ENCODE assay signal across 8 mouse cellular contexts in the genomic region with DNA sequence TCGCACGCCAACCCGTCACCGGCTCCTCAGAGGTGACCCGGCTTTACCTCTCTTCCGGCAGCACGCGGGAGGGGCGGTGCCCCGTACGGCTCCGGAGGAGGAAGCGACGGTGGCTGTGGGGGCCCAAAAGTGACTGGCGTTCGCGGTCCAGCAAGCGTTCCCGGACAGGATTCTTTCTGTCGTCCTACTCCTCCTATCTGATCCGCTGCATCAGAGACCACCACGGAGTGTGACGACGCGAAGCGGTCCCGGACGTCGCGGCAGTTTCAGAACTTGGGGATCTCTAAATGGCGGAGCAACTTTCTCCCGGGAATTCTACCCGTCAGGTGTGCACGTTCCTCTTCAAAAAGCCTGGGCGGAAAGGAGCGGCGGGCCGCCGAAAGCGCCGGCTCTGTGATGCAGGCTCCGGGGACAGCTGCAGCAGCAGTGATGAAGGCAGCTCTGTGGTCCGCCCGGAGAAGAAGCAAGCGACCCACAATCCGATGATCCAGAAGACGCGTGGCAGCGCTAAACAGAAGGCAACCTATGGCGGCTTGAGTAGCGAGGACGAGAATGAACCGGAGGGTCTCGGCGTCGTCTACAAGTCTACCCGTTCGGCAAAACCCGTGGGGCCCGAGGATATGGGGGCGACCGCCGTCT. TPM values are rescaled to one million over a fixed set of nuclear protein-coding genes. Genes with fewer than 3 reads are reported as not detected.
DNase-seq lines count a peak whose midpoint lies in the region; ATAC-seq and TF ChIP-seq lines count a peak whose summit lies in the region.

A gene (minus strand): TSS at position 59 of the 639 bp plus-strand sequence.
A gene (plus strand): TSS at position 141 of the 639 bp plus-strand sequence.

- peak within 1 kb of the TSS; percentile 66 for H3K27ac ChIP-seq in forebrain, embryonic 14.5 days (ENCODE audit: low read depth, low read length)
- no peak within 1 kb of the TSS for H3K27ac ChIP-seq in liver, embryonic 16.5 days (ENCODE audit: low read length)
- H3K27ac ChIP-seq in neural tube, embryonic 12.5 days: no peak within 1 kb of the TSS; the same call in 1 of the 2 replicates
- H3K27ac ChIP-seq in stomach, postnatal 0 days (replicated peaks): peak within 1 kb of the TSS; percentile 61; the same call in 1 of the 2 replicates

- H3K9me3 ChIP-seq in forebrain, embryonic 14.5 days (replicated peaks; ENCODE audit: control insufficient read depth, low read length): no peaks in the 10 kb centered on the region
- H3K9me3 ChIP-seq in liver, embryonic 16.5 days (replicated peaks; ENCODE audit: control insufficient read depth, low read length): no peaks in the 10 kb centered on the region
- H3K9me3 ChIP-seq in neural tube, embryonic 12.5 days: no peaks in the 10 kb centered on the region
- H3K9me3 ChIP-seq in stomach, postnatal 0 days (ENCODE audit: control insufficient read depth, low read length): no peaks in the 10 kb centered on the region

- no peak for TF ChIP-seq CTCF in stomach, postnatal 0 days (IDR thresholded peaks at IDR 0.05; ENCODE audit: low read depth)

- H3K27me3 ChIP-seq in forebrain, embryonic 14.5 days (replicated peaks; ENCODE audit: control insufficient read depth, insufficient read depth, low read length): no peaks in the 10 kb centered on the region
- H3K27me3 ChIP-seq in liver, embryonic 16.5 days (ENCODE audit: control insufficient read depth, insufficient read depth, low read depth, low read length): no peaks in the 10 kb centered on the region
- H3K27me3 ChIP-seq in neural tube, embryonic 12.5 days (replicated peaks): no peaks in the 10 kb centered on the region
- H3K27me3 ChIP-seq in stomach, postnatal 0 days (ENCODE audit: control insufficient read depth, insufficient read depth, low read length): no peaks in the 10 kb centered on the region

- peak within 1 kb of the TSS; percentile 46 for H3K4me3 ChIP-seq in forebrain, embryonic 14.5 days (ENCODE audit: low read depth, low read length)
- H3K4me3 ChIP-seq in liver, embryonic 16.5 days (ENCODE audit: low read depth, low read length): peak within 1 kb of the TSS; percentile 72
- H3K4me3 ChIP-seq in neural tube, embryonic 12.5 days: peak within 1 kb of the TSS; percentile 52
- peak within 1 kb of the TSS; percentile 53 for H3K4me3 ChIP-seq in stomach, postnatal 0 days (ENCODE audit: low read depth, low read length)

- ATAC-seq in cerebellum, adult (ENCODE audit: insufficient number of reproducible peaks, low FRiP score, low TSS enrichment): peak; percentile 80
- peak; percentile 93 for ATAC-seq in forebrain, embryonic 14.5 days
- ATAC-seq in liver, embryonic 16.5 days (ENCODE audit: low read depth): peak; percentile 90
- peak; percentile 94 for ATAC-seq in neural tube, embryonic 12.5 days (ENCODE audit: low FRiP score, low read depth)
- ATAC-seq in stomach, postnatal 0 days (ENCODE audit: low FRiP score, low TSS enrichment): peak; percentile 93

- DNase-seq in ES-CJ7 (ENCODE audit: low read depth, low spot score): peak; percentile 71
- peak; percentile 82 for DNase-seq in forebrain, embryonic 14.5 days (ENCODE audit: low spot score)
- DNase-seq in heart, postnatal 14 days: peak; percentile 76 to 81
- DNase-seq in large intestine, adult 2 months (ENCODE audit: low read depth, low spot score): peak; percentile 35
- peak; percentile 85 for DNase-seq in stomach, postnatal 0 days (ENCODE audit: low spot score)

- peak within 1 kb of the TSS; percentile 63 for H3K9ac ChIP-seq in forebrain, embryonic 14.5 days (ENCODE audit: low read length)
- H3K9ac ChIP-seq in liver, embryonic 16.5 days (ENCODE audit: low read depth, low read length): peak within 1 kb of the TSS; percentile 64
- H3K9ac ChIP-seq in neural tube, embryonic 12.5 days: peak within 1 kb of the TSS; percentile 59
- H3K9ac ChIP-seq in stomach, postnatal 0 days (ENCODE audit: low read length): peak within 1 kb of the TSS; percentile 61

- H3K36me3 ChIP-seq in forebrain, embryonic 14.5 days (ENCODE audit: control insufficient read depth, insufficient read depth, low read length): 0 out of 2 replicates have a peak, but pooled peaks cover 2% of the 10 kb centered on the region
- no peaks in the 10 kb centered on the region for H3K36me3 ChIP-seq in liver, embryonic 16.5 days (ENCODE audit: control insufficient read depth, insufficient read depth)
- no peaks in the 10 kb centered on the region for H3K36me3 ChIP-seq in neural tube, embryonic 12.5 days
- no peaks in the 10 kb centered on the region for H3K36me3 ChIP-seq in stomach, postnatal 0 days (ENCODE audit: control insufficient read depth, insufficient read depth, low read length)

- H3K4me2 ChIP-seq in forebrain, embryonic 14.5 days (ENCODE audit: low read length): peak within 1 kb of the TSS; percentile 49
- H3K4me2 ChIP-seq in liver, embryonic 16.5 days (ENCODE audit: low read depth, low read length): peak within 1 kb of the TSS; percentile 76
- peak within 1 kb of the TSS; percentile 60 for H3K4me2 ChIP-seq in neural tube, embryonic 12.5 days (replicated peaks)
- H3K4me2 ChIP-seq in stomach, postnatal 0 days (replicated peaks; ENCODE audit: low read depth): peak within 1 kb of the TSS; percentile 58

- WGBS in forebrain, embryonic 14.5 days: 36% methylated on average over 62 of the region's 63 CpGs
- 18% methylated on average over 63 of the region's 63 CpGs for WGBS in large intestine, adult 2 months
- whole genome bisulfite sequencing in liver, embryonic 16.5 days (ENCODE audit: insufficient replicate concordance): 15% methylated on average over 63 of the region's 63 CpGs
- 19% methylated on average over 63 of the region's 63 CpGs for WGBS in neural tube, embryonic 12.5 days
- WGBS in stomach, postnatal 0 days: 12% methylated on average over 54 of the region's 63 CpGs

- H3K4me1 ChIP-seq in forebrain, embryonic 14.5 days (ENCODE audit: control insufficient read depth, insufficient read depth, low read length): no peaks in the 10 kb centered on the region
- no peaks in the 10 kb centered on the region; the same call in 1 of the 2 replicates for H3K4me1 ChIP-seq in liver, embryonic 16.5 days (ENCODE audit: control insufficient read depth, low read depth, low read length)
- 0 out of 2 replicates have a peak, but pooled peaks cover 2% of the 10 kb centered on the region for H3K4me1 ChIP-seq in neural tube, embryonic 12.5 days
- H3K4me1 ChIP-seq in stomach, postnatal 0 days (replicated peaks; ENCODE audit: control insufficient read depth, insufficient read depth): no peaks in the 10 kb centered on the region

- TF ChIP-seq EP300 in stomach, postnatal 0 days (optimal IDR thresholded peaks at IDR 0.05): no peak

- intact Hi-C loops in heart, postnatal 14 days (cut with DNase I): no loop called here

RNA-seq across cellular contexts. Expression of the first gene that starts in this region (rescaled TPM):
- 485 and 642 TPM in 2 replicates for polyA plus RNA-seq in forebrain, embryonic 14.5 days (2014; fragmentation: Nextera tagmentation; extraction: Ambion mirVana)
- total RNA-seq in heart, postnatal 14 days (2021): 100 to 1,000 TPM; 877 to 921 TPM
- polyA plus RNA-seq in large intestine, adult 2 months (2012; rRNA removed): 253 and 320 TPM in 2 replicates
- polyA plus RNA-seq in liver, embryonic 16.5 days (2015; fragmentation: Nextera tagmentation; extraction: Ambion mirVana): 213 and 241 TPM in 2 replicates
- 456 and 492 TPM in 2 replicates for polyA plus RNA-seq in neural tube, embryonic 12.5 days (2016; fragmentation: Nextera tagmentation; extraction: Ambion mirVana)
- polyA plus RNA-seq in stomach, postnatal 0 days (2015; fragmentation: Nextera tagmentation; extraction: Ambion mirVana): 567 and 585 TPM in 2 replicates

RNA-seq across cellular contexts. Expression of the second gene that starts in this region (rescaled TPM):
- polyA plus RNA-seq in forebrain, embryonic 14.5 days (2014; fragmentation: Nextera tagmentation; extraction: Ambion mirVana): 13.9 and 15.3 TPM in 2 replicates
- total RNA-seq in heart, postnatal 14 days (2021): 1 to 10 TPM; 1.9 to 2.1 TPM
- 2.8 and 3.3 TPM in 2 replicates for polyA plus RNA-seq in large intestine, adult 2 months (2012; rRNA removed)
- 2.2 and 2.4 TPM in 2 replicates for polyA plus RNA-seq in liver, embryonic 16.5 days (2015; fragmentation: Nextera tagmentation; extraction: Ambion mirVana)
- 14.4 and 14.8 TPM in 2 replicates for polyA plus RNA-seq in neural tube, embryonic 12.5 days (2016; fragmentation: Nextera tagmentation; extraction: Ambion mirVana)
- polyA plus RNA-seq in stomach, postnatal 0 days (2015; fragmentation: Nextera tagmentation; extraction: Ambion mirVana): 9.6 TPM in 2 replicates

Comparison
In these comparisons a context has a peak if more than half of its experiments do, and no peak if none do; other contexts are left out.
1. DNase-seq: peak in every context shown above with its lines; median percentile 85 in stomach, postnatal 0 days; 82 in forebrain, embryonic 14.5 days; 78 in heart, postnatal 14 days; 71 in ES-CJ7; 35 in large intestine, adult 2 months.
2. H3K27ac ChIP-seq: peak in forebrain, embryonic 14.5 days (single experiment) and stomach, postnatal 0 days (single experiment); none in liver, embryonic 16.5 days (single experiment) and neural tube, embryonic 12.5 days (single experiment).
3. Peak in every context shown above with its lines, with median percentiles within 50 percentile points of each other: ATAC-seq, H3K4me2 ChIP-seq, H3K4me3 ChIP-seq and H3K9ac ChIP-seq.